Mouse (Mus musculus) CH12.LX (cell line): ENCODE results near the gene Rtn3.

Experiments
- CTCF ChIP-seq, 2 experiments: IDR thresholded peaks in 1 of 2; conservative IDR thresholded peaks in 1 of 2; 2 replicates each; pipeline ENCODE4 v1.5.1; 2011 to 2012; ENCODE audit warnings: low read depth in 2 of 2, low read length in 2 of 2, improper control_type of control experiment in 1 of 2, inconsistent platforms in 1 of 2, mild to moderate bottlenecking in 1 of 2, moderate library complexity in 1 of 2
- ELF1 ChIP-seq: IDR thresholded peaks from 2 replicates; pipeline ENCODE4 v1.6.1; 2014; ENCODE audit warnings: low read depth, mild to moderate bottlenecking, inconsistent platforms, low read length, improper control_type of control experiment
- EP300 ChIP-seq: IDR thresholded peaks from 2 replicates; pipeline ENCODE4 v1.6.1; 2011; ENCODE audit warnings: low read length, improper control_type of control experiment
- GABPA ChIP-seq: IDR thresholded peaks from 2 replicates; pipeline ENCODE4 v1.6.1; 2012; ENCODE audit warnings: low read depth, low read length, improper control_type of control experiment, inconsistent platforms; ENCODE audit not compliant: insufficient replicate concordance
- HCFC1 ChIP-seq: IDR thresholded peaks from 2 replicates; pipeline ENCODE4 v1.6.1; 2012; ENCODE audit warnings: low read depth, mild to moderate bottlenecking, inconsistent platforms, low read length, improper control_type of control experiment
- JUN ChIP-seq: IDR thresholded peaks from 2 replicates; pipeline ENCODE4 v1.6.1; 2011; ENCODE audit warnings: low read depth, mild to moderate bottlenecking, low read length, improper control_type of control experiment, moderate library complexity; ENCODE audit not compliant: insufficient read depth
- MAFK ChIP-seq: IDR thresholded peaks from 2 replicates; pipeline ENCODE4 v1.6.1; 2011; ENCODE audit warnings: low read length, improper control_type of control experiment; ENCODE audit not compliant: insufficient replicate concordance
- POLR2A ChIP-seq: IDR thresholded peaks from 2 replicates; pipeline ENCODE4 v1.6.1; 2011; ENCODE audit warnings: low read depth, mild to moderate bottlenecking, improper control_type of control experiment, low read length
- POLR2AphosphoS2 ChIP-seq: IDR thresholded peaks from 2 replicates; pipeline ENCODE4 v1.6.1; 2011; ENCODE audit warnings: low read depth, low read length, improper control_type of control experiment
- SIN3A ChIP-seq: IDR thresholded peaks from 2 replicates; pipeline ENCODE4 v1.6.1; 2012; ENCODE audit warnings: low read length, improper control_type of control experiment, inconsistent platforms
- ZC3H11A ChIP-seq: IDR thresholded peaks from 2 replicates; pipeline ENCODE4 v1.6.1; 2012; ENCODE audit warnings: low read depth, mild to moderate bottlenecking, inconsistent platforms, low read length, improper control_type of control experiment
- ZMIZ1 ChIP-seq: IDR thresholded peaks from 2 replicates; pipeline ENCODE4 v1.6.1; 2012; ENCODE audit warnings: low read depth, mild to moderate bottlenecking, inconsistent platforms, low read length, improper control_type of control experiment
- ZNF384 ChIP-seq: IDR thresholded peaks from 2 replicates; pipeline ENCODE4 v1.6.1; 2012; ENCODE audit warnings: low read depth, low read length, improper control_type of control experiment, inconsistent platforms

DNA sequence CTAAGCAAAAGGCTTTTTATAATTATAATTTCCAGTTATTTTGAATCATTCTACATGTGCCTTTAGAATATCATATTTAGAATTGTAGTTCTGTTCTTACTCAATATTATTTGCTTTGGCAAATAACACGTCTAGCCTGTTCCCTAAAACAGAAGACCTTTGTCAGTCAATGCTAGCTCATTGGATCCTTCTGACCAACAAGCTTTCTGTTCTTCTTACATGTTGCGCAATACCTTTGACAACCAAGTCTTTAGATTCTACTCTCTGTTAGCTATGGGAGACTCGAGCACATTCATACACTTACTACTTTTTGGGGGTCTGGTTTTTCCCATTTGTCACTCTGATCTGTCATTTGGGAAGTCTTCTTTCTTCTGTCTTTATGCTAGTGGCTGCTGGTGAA lies 38.5 kb upstream of the Rtn3 start:
- TF ChIP-seq CTCF (conservative IDR thresholded peaks at IDR 0.05 in 1 of 2, IDR thresholded peaks at IDR 0.05 in 1 of 2; ENCODE audit: low read depth in 2 of 2, low read length in 2 of 2) (no peak), POLR2A (no peak), POLR2AphosphoS2 (no peak), ZMIZ1 (no peak), ELF1 (no peak), HCFC1 (no peak), MAFK (no peak), GABPA (no peak), ZC3H11A (no peak), EP300 (no peak), SIN3A (no peak), ZNF384 (no peak), JUN (no peak)
